Mouse (Mus musculus) stomach, postnatal 0 days (tissue): ENCODE measurements at regions not wholly inside any gene's neighbourhood (a gene's known extent, or its start where the extent isn't known, plus 50 kb on each side); places are given as distances from the start of the nearest gene placed in this dataset.

Experiments
- CTCF ChIP-seq: IDR thresholded peaks from 2 replicates; pipeline ENCODE4 v1.5.1; 2016; ENCODE audit warnings: antibody characterized with exemption, low read depth, mild to moderate bottlenecking, moderate library complexity
- EP300 ChIP-seq: optimal IDR thresholded peaks from 2 replicates; pipeline ENCODE3; 2016; ENCODE audit warnings: antibody characterized with exemption

GRCm38 (mm10) chr13:39326176-39326575, 365.5 kb upstream of the Slc35b3 start:
- TF ChIP-seq CTCF, result no peak
- TF ChIP-seq EP300, result no peak
